Mouse (Mus musculus): ENCODE data around the gene Syt14. TPM values are rescaled to one million over a fixed set of nuclear protein-coding genes. Genes with fewer than 3 reads are reported as not detected.

Gene Syt14
- polyA plus RNA-seq, 1 experiment from 2014 or later = 4.5 TPM

DNA sequence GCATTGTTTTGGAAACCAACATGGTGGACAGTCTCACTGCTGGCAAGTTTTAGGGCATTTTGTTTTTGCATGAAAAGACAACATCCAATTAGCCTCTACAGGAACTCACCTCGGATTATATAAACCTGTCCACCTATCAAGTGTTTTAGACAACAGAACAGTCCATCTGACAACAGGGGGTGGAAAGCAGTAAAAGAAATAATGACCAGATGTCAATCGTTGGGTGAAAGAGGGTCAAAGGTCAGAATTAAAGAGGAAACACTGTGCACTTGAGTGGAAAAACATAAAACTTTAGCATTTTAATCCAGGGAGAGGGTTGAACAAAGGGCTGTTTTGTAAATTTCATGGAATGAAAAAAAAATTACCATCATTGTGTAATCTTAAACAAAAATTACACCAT is 136.8 kb downstream of the Syt14 start:
- no peaks in the 10 kb centered on the region for H3K9me3 ChIP-seq (ENCODE audit: control insufficient read depth, low read length)
- ATAC-seq = no peak
- H3K27ac ChIP-seq (ENCODE audit: low read depth, low read length) = no peak overlapping the region
- no peaks in the 10 kb centered on the region for H3K36me3 ChIP-seq (ENCODE audit: control insufficient read depth, insufficient read depth, low read length)
- no peak overlapping the region for H3K4me2 ChIP-seq (ENCODE audit: low read length)
- no peak overlapping the region for H3K9ac ChIP-seq (ENCODE audit: low read depth, low read length)
- no peaks in the 10 kb centered on the region for H3K27me3 ChIP-seq (replicated peaks; ENCODE audit: control insufficient read depth, insufficient read depth, low read length)
- no peaks in the 10 kb centered on the region for H3K4me1 ChIP-seq (ENCODE audit: control insufficient read depth, insufficient read depth, low read depth, low read length)
- 18% methylated on average over 2 of the region's 2 CpGs for WGBS
- no peak overlapping the region for H3K4me3 ChIP-seq (ENCODE audit: low read length)

GRCm38 (mm10) chr1:192897218-192897617 is 138.4 kb downstream of the Syt14 start:
- Histone ChIP-seq H3K9ac (ENCODE audit: low read depth, low read length) (no peak overlapping the region), H3K4me3 (ENCODE audit: low read length) (no peak overlapping the region), H3K27me3 (replicated peaks; ENCODE audit: control insufficient read depth, insufficient read depth, low read length) (no peaks in the 10 kb centered on the region), H3K4me2 (ENCODE audit: low read length) (no peak overlapping the region), H3K27ac (ENCODE audit: low read depth, low read length) (no peak overlapping the region), H3K36me3 (ENCODE audit: control insufficient read depth, insufficient read depth, low read length) (no peaks in the 10 kb centered on the region), H3K9me3 (ENCODE audit: control insufficient read depth, low read length) (no peaks in the 10 kb centered on the region), H3K4me1 (ENCODE audit: control insufficient read depth, insufficient read depth, low read depth, low read length) (no peaks in the 10 kb centered on the region)
- no peak for ATAC-seq
- 65% methylated on average over 10 of the region's 10 CpGs for WGBS

DNA sequence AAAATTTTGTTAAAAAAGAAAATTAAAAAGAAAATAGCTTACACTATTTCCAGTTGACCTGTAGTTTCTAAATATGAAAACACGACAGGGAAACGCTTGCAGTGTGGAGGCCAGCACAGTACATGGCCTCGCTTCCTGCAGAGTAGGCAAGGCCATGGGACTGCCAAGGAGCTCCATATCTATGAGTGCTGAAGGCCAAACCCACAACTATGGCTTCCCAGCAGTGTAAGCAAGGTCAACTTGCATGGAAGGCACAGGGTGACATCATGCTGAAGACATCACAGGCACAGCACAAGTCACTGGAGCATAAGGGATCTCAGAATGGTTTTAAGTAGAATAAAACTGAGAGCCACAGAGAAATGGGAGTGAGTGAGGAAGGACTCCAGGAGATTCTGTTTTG is 139.5 kb downstream of the Syt14 start:
- Histone ChIP-seq H3K4me2 (ENCODE audit: low read length) (no peak overlapping the region), H3K9me3 (ENCODE audit: control insufficient read depth, low read length) (no peaks in the 10 kb centered on the region), H3K36me3 (ENCODE audit: control insufficient read depth, insufficient read depth, low read length) (no peaks in the 10 kb centered on the region), H3K27ac (ENCODE audit: low read depth, low read length) (no peak overlapping the region), H3K27me3 (replicated peaks; ENCODE audit: control insufficient read depth, insufficient read depth, low read length) (no peaks in the 10 kb centered on the region), H3K4me1 (ENCODE audit: control insufficient read depth, insufficient read depth, low read depth, low read length) (no peaks in the 10 kb centered on the region), H3K4me3 (ENCODE audit: low read length) (no peak overlapping the region), H3K9ac (ENCODE audit: low read depth, low read length) (no peak overlapping the region)
- 96% methylated on average over 3 of the region's 3 CpGs for WGBS
- no peak for ATAC-seq

DNA sequence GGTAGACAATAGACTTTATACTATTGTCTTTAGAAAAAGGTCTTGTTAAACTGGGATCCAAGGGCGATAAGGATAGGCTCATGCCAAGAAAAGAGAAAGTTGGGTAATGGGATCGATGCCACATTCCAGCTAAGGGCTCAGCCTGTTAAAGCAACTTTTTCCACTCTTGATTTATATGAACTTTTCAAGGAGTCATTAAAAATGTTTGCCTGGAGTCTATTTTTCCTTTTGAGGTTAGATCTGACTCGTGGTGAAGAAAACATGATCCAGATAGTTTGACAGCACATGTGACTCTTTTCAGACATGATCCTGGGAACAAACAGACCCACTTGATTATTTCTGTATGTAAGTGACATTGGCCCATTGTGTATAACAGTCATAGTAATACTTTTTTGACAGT is 144.9 kb downstream of the Syt14 start:
- Histone ChIP-seq H3K36me3 (ENCODE audit: control insufficient read depth, insufficient read depth, low read length) (no peaks in the 10 kb centered on the region), H3K27ac (ENCODE audit: low read depth, low read length) (no peak overlapping the region), H3K4me1 (ENCODE audit: control insufficient read depth, insufficient read depth, low read depth, low read length) (no peaks in the 10 kb centered on the region), H3K9ac (ENCODE audit: low read depth, low read length) (no peak overlapping the region), H3K27me3 (replicated peaks; ENCODE audit: control insufficient read depth, insufficient read depth, low read length) (no peaks in the 10 kb centered on the region), H3K4me2 (ENCODE audit: low read length) (no peak overlapping the region), H3K4me3 (ENCODE audit: low read length) (no peak overlapping the region), H3K9me3 (ENCODE audit: control insufficient read depth, low read length) (no peaks in the 10 kb centered on the region)
- no peak for ATAC-seq
- WGBS = 90% methylated on average over 3 of the region's 3 CpGs

- 67% methylated on average over 2 of the region's 2 CpGs for WGBS
- ATAC-seq = no peak
- no peak overlapping the region for H3K9ac ChIP-seq (ENCODE audit: low read depth, low read length)
Observed at GRCm38 (mm10) chr1:192882617-192883295, 152.8 kb downstream of the Syt14 start.

GRCm38 (mm10) chr1:192880130-192880529 is 155.4 kb downstream of the Syt14 start:
- Histone ChIP-seq H3K27me3 (replicated peaks; ENCODE audit: control insufficient read depth, insufficient read depth, low read length) (no peaks in the 10 kb centered on the region), H3K27ac (ENCODE audit: low read depth, low read length) (no peak overlapping the region), H3K9ac (ENCODE audit: low read depth, low read length) (no peak overlapping the region), H3K9me3 (ENCODE audit: control insufficient read depth, low read length) (no peaks in the 10 kb centered on the region), H3K4me1 (ENCODE audit: control insufficient read depth, insufficient read depth, low read depth, low read length) (no peaks in the 10 kb centered on the region), H3K36me3 (ENCODE audit: control insufficient read depth, insufficient read depth, low read length) (no peaks in the 10 kb centered on the region), H3K4me2 (ENCODE audit: low read length) (no peak overlapping the region), H3K4me3 (ENCODE audit: low read length) (no peak overlapping the region)
- WGBS = 83% methylated on average over 4 of the region's 4 CpGs
- no peak for ATAC-seq

More at GRCm38 (mm10) chr1:192882617-192883295, 152.8 kb downstream of the Syt14 start:
- no peaks in the 10 kb centered on the region for H3K4me1 ChIP-seq (ENCODE audit: control insufficient read depth, insufficient read depth, low read depth, low read length)
- H3K27me3 ChIP-seq (replicated peaks; ENCODE audit: control insufficient read depth, insufficient read depth, low read length) = no peaks in the 10 kb centered on the region
- no peak overlapping the region for H3K27ac ChIP-seq (ENCODE audit: low read depth, low read length)
- H3K36me3 ChIP-seq (ENCODE audit: control insufficient read depth, insufficient read depth, low read length) = no peaks in the 10 kb centered on the region
- no peak overlapping the region for H3K4me3 ChIP-seq (ENCODE audit: low read length)
- H3K9me3 ChIP-seq (ENCODE audit: control insufficient read depth, low read length) = no peaks in the 10 kb centered on the region
- H3K4me2 ChIP-seq (ENCODE audit: low read length) = no peak overlapping the region

GRCm38 (mm10) chr1:192879086-192879580 is 156.4 kb downstream of the Syt14 start:
- Histone ChIP-seq H3K4me2 (ENCODE audit: low read length) (no peak overlapping the region), H3K9ac (ENCODE audit: low read depth, low read length) (no peak overlapping the region), H3K4me1 (ENCODE audit: control insufficient read depth, insufficient read depth, low read depth, low read length) (no peaks in the 10 kb centered on the region), H3K4me3 (ENCODE audit: low read length) (no peak overlapping the region), H3K27me3 (replicated peaks; ENCODE audit: control insufficient read depth, insufficient read depth, low read length) (no peaks in the 10 kb centered on the region), H3K36me3 (ENCODE audit: control insufficient read depth, insufficient read depth, low read length) (no peaks in the 10 kb centered on the region), H3K9me3 (ENCODE audit: control insufficient read depth, low read length) (no peaks in the 10 kb centered on the region), H3K27ac (ENCODE audit: low read depth, low read length) (no peak overlapping the region)
- WGBS = 91% methylated on average over 7 of the region's 7 CpGs
- no peak for ATAC-seq

- WGBS = 60% methylated on average over 5 of the region's 5 CpGs
- ATAC-seq = no peak
Observed at GRCm38 (mm10) chr1:192872841-192873240, 162.7 kb downstream of the Syt14 start.

GRCm38 (mm10) chr1:192869761-192870160 is 165.8 kb downstream of the Syt14 start:
- Histone ChIP-seq H3K4me3 (ENCODE audit: low read length) (no peak overlapping the region), H3K4me1 (ENCODE audit: control insufficient read depth, insufficient read depth, low read depth, low read length) (peaks cover 4% of the 10 kb centered on the region; the same call in 1 of the 2 replicates), H3K9ac (ENCODE audit: low read depth, low read length) (no peak overlapping the region), H3K4me2 (ENCODE audit: low read length) (no peak overlapping the region), H3K27me3 (replicated peaks; ENCODE audit: control insufficient read depth, insufficient read depth, low read length) (no peaks in the 10 kb centered on the region), H3K9me3 (ENCODE audit: control insufficient read depth, low read length) (no peaks in the 10 kb centered on the region), H3K36me3 (ENCODE audit: control insufficient read depth, insufficient read depth, low read length) (no peaks in the 10 kb centered on the region), H3K27ac (ENCODE audit: low read depth, low read length) (no peak overlapping the region)
- WGBS = 88% methylated on average over 1 of the region's 1 CpGs
- no peak for ATAC-seq

More at GRCm38 (mm10) chr1:192872841-192873240, 162.7 kb downstream of the Syt14 start:
- Histone ChIP-seq H3K36me3 (ENCODE audit: control insufficient read depth, insufficient read depth, low read length) (no peaks in the 10 kb centered on the region), H3K9ac (ENCODE audit: low read depth, low read length) (no peak overlapping the region), H3K27ac (ENCODE audit: low read depth, low read length) (no peak overlapping the region), H3K9me3 (ENCODE audit: control insufficient read depth, low read length) (no peaks in the 10 kb centered on the region), H3K4me1 (ENCODE audit: control insufficient read depth, insufficient read depth, low read depth, low read length) (peaks cover 4% of the 10 kb centered on the region; the same call in 1 of the 2 replicates), H3K4me3 (ENCODE audit: low read length) (no peak overlapping the region), H3K27me3 (replicated peaks; ENCODE audit: control insufficient read depth, insufficient read depth, low read length) (no peaks in the 10 kb centered on the region), H3K4me2 (ENCODE audit: low read length) (no peak overlapping the region)

All from hindbrain, embryonic 16.5 days (tissue).